Mouse (Mus musculus): ENCODE data around the gene Pde8b. TPM values are rescaled to one million over a fixed set of nuclear protein-coding genes. Genes with fewer than 3 reads are reported as not detected.

Pde8b gene
- polyA plus RNA-seq, 1 experiment: 7.4 TPM

Other genes starting within 250 kb of the Pde8b start
- gene Zbed3, start 73.3 kb upstream of the Pde8b start, polyA plus RNA-seq (2012; rRNA removed): 14.3 and 15.9 TPM in 2 replicates
- 11.2 and 14.1 TPM in 2 replicates for gene Aggf1, start 125.0 kb upstream of the Pde8b start, polyA plus RNA-seq (2012; rRNA removed)
- not detected in 2 replicates for gene Crhbp, start 194.6 kb upstream of the Pde8b start, polyA plus RNA-seq (2012; rRNA removed)
- gene S100z, start 228.4 kb upstream of the Pde8b start, polyA plus RNA-seq (2012; rRNA removed): 0.48 TPM in 1 of 2 replicates, not detected in the other

All from large intestine, adult 2 months (tissue).